Mouse (Mus musculus) megakaryocyte, embryonic 14.5 days (primary cell): ENCODE results near the gene Rnf169.

Experiments
- FLI1 ChIP-seq: IDR thresholded peaks from 2 replicates; pipeline ENCODE4 v1.6.1; 2012; ENCODE audit warnings: low read length, inconsistent platforms, mixed read lengths
- GATA1 ChIP-seq: IDR thresholded peaks from 3 replicates; pipeline ENCODE4 v1.6.1; 2012; ENCODE audit warnings: mixed read lengths, low read length, inconsistent platforms, borderline replicate concordance

- TF ChIP-seq GATA1 (no peak), FLI1 (no peak)
Observed at GRCm38 (mm10) chr7:99876345-99876744, 103.9 kb downstream of the Rnf169 start.
